Mouse (Mus musculus) MEL (cell line): ENCODE measurements around the gene Ntn3.

ENCODE experiments used
- CTCF ChIP-seq, 3 experiments: IDR thresholded peaks in 2 of 3; conservative IDR thresholded peaks in 1 of 3; 2 replicates each; pipeline ENCODE4 v1.5.1; 2011 to 2012; ENCODE audit warnings: low read length in 3 of 3, low read depth in 2 of 3, mild to moderate bottlenecking in 2 of 3, improper control_type of control experiment in 1 of 3, inconsistent platforms in 1 of 3, mixed read lengths in 1 of 3, moderate library complexity in 1 of 3; ENCODE audit not compliant: control insufficient read depth in 1 of 3, insufficient read depth in 1 of 3, poor library complexity in 1 of 3, severe bottlenecking in 1 of 3
- EP300 ChIP-seq, 2 experiments: IDR thresholded peaks; 2 replicates each; pipeline ENCODE4 v1.6.1; 2011; ENCODE audit warnings: improper control_type of control experiment in 2 of 2, low read length in 2 of 2, low read depth in 1 of 2, mild to moderate bottlenecking in 1 of 2
- GATA1 ChIP-seq: IDR thresholded peaks from 2 replicates; pipeline ENCODE4 v1.6.1; 2011; ENCODE audit warnings: low read depth, low read length, improper control_type of control experiment
- NELFE ChIP-seq: IDR thresholded peaks from 2 replicates; pipeline ENCODE4 v1.6.1; 2011; ENCODE audit warnings: low read depth, low read length, improper control_type of control experiment
- POLR2A ChIP-seq, 2 experiments: IDR thresholded peaks; 2 replicates each; pipeline ENCODE4 v1.6.1; 2011 to 2012; ENCODE audit warnings: low read length in 2 of 2, mild to moderate bottlenecking in 2 of 2, control low read depth in 1 of 2, improper control_type of control experiment in 1 of 2, low read depth in 1 of 2, moderate library complexity in 1 of 2; ENCODE audit not compliant: control insufficient read depth in 1 of 2, insufficient read depth in 1 of 2, poor library complexity in 1 of 2
- POLR2AphosphoS2 ChIP-seq: IDR thresholded peaks from 2 replicates; pipeline ENCODE4 v1.6.1; 2011; ENCODE audit warnings: low read length, improper control_type of control experiment
- SMC3 ChIP-seq: IDR thresholded peaks from 2 replicates; pipeline ENCODE4 v1.6.1; 2011; ENCODE audit warnings: low read depth, low read length, improper control_type of control experiment
- TBP ChIP-seq: IDR thresholded peaks from 2 replicates; pipeline ENCODE4 v1.8.0; 2011; ENCODE audit warnings: low read depth, low read length, improper control_type of control experiment
- USF2 ChIP-seq, 2 experiments: IDR thresholded peaks; 2 replicates each; pipeline ENCODE4 v1.6.1; 2011 to 2012; ENCODE audit warnings: improper control_type of control experiment in 2 of 2, low read length in 2 of 2, borderline replicate concordance in 1 of 2, inconsistent platforms in 1 of 2, low read depth in 1 of 2, mild to moderate bottlenecking in 1 of 2; ENCODE audit not compliant: insufficient read depth in 1 of 2
- ZKSCAN1 ChIP-seq: IDR thresholded peaks from 2 replicates; pipeline ENCODE4 v1.6.1; 2012; ENCODE audit warnings: low read depth, mild to moderate bottlenecking, inconsistent platforms, low read length, improper control_type of control experiment, moderate library complexity
- ZNF384 ChIP-seq: IDR thresholded peaks from 2 replicates; pipeline ENCODE4 v1.6.1; 2012; ENCODE audit warnings: low read depth, mild to moderate bottlenecking, inconsistent platforms, low read length, improper control_type of control experiment

- TF ChIP-seq CTCF (IDR thresholded peaks at IDR 0.05 in 2 of 3, conservative IDR thresholded peaks at IDR 0.05 in 1 of 3; ENCODE audit: control insufficient read depth in 1 of 3, insufficient read depth in 1 of 3, low read depth in 2 of 3, low read length in 3 of 3, poor library complexity in 1 of 3, severe bottlenecking in 1 of 3) (no peak), ZNF384 (no peak), NELFE (no peak; the same call in 1 of the 2 replicates), TBP (no peak), GATA1 (no peak), SMC3 (no peak), POLR2A (IDR thresholded peaks at IDR 0.05; ENCODE audit: control insufficient read depth in 1 of 2, insufficient read depth in 1 of 2, low read depth in 1 of 2, low read length in 2 of 2, poor library complexity in 1 of 2) (no peak), EP300 (IDR thresholded peaks at IDR 0.05; ENCODE audit: low read depth in 1 of 2, low read length in 2 of 2) (no peak), ZKSCAN1 (no peak), USF2 (IDR thresholded peaks at IDR 0.05; ENCODE audit: borderline replicate concordance in 1 of 2, insufficient read depth in 1 of 2, low read depth in 1 of 2, low read length in 2 of 2) (peak; percentile 53 to 84; a peak in 3 of 4 replicates), POLR2AphosphoS2 (peak; percentile 85; the same call in 1 of the 2 replicates)
Observed at GRCm38 (mm10) chr17:24205908-24206361, 3.4 kb downstream of the Ntn3 start.
